Mouse (Mus musculus) urinary bladder, postnatal 36 days (tissue): ENCODE results near the gene Ndrg4.
"Not testable (repeated sequence)": the region's sequence is repeated elsewhere in the genome, so short reads cannot be mapped to it uniquely, and the experiment has no call there.

Experiments
- DNase-seq, 2 experiments: peaks; one replicate each; pipeline ENCODE4 v3.0.0; 2022; ENCODE audit warnings: low spot score in 2 of 2, mixed read lengths in 1 of 2

The Ndrg4 gene

DNA sequence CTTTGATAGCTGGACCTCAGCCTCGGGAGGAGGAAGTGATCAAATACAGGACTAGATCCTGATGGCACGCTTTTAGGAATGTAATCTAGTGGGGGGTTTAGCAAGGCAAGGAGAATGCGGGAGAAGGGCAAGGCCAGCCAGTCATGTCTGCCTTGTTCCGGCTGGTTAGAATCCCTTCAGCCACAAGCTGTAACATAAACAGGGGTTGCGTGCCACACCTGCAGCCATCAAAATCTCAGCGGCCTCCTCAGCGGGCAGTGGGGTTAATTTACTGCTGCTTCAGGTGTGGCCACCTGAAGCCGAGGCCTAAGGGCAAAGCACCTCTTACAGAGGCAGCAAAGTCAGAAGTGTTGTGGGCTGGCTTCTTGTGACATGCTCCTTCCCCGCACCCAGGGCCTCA, at the start of gene Ndrg4:
Gene Ndrg4, plus strand, starts transcription at position 350 of the 400 bp plus-strand sequence.
- no peak for DNase-seq

DNA sequence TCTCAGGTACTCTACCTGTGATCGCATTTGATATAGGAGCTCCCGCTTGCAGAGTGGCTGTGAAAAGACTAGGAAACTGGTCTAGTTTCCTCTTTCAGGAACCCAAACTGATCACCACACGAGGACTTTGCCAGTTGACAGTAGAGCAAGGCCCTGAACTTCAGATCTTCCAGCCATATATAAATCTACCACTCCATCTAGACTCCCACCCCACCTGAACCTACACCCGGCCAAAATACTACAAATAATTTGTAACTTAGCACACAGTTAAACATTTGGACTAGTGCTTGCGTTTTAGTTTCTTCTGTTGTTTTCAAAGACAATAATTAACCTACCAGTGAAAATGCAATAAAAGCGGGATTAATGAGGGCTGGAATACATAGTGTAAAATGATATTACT, 43.9 kb upstream of the Ndrg4 start:
- DNase-seq: no peak

DNA sequence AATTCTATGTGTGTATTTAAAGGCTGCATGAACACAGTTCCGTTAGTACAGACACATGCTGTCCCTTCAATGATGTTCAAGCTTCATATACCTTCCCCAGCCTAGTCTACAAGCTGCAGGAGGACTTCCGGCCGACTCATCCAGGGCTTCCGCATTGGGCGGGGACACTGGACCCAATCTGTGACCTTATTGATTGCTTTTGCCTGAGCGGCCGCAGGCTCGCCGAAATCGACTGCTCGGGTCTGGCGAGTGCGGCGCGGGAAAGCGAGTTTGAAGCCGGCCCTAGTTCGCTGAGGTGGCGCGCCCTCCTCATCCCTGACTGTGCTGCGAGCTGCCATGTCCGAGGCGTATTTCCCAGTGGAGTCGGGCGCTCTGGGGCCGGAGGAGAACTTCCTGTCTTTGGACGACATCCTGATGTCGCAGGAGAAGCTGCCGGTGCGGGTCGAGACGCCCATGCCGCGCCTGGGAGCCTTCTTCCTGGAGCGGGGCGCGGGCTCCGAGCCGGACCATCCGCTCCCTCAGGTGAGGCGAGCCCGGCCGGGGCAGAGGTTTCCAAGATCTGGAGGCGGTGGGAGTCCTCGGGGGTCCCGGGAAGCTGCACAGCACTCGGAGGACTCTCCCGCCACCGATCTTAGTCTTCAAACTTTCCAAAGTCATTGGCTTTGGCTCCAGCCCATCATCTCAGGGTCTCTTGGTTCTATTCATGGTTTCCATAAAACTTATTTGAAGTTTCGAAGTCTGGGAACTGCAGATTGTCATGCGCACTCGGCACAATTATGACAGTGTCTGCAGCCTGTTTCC, 43.3 kb upstream of the Ndrg4 start, which contains the start of gene Gins3:
Gene Gins3, plus strand, starts transcription at position 192 of the 801 bp plus-strand sequence.
- peak; percentile 94 for DNase-seq

DNA sequence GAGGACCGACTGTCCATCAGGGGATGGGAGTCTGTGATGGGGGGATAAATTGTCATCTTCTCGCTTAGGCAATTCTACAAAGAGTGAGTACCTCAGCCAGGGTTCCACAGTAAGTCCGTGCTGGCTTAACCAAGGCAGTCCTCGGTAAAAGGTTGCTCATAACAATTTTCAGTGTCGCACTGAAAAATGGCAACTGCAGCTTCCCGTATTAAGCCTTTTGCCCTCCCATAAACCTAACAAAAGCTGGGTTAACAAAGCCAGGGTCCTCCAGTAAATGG, 42.8 kb upstream of the Ndrg4 start:
- DNase-seq: no peak

DNA sequence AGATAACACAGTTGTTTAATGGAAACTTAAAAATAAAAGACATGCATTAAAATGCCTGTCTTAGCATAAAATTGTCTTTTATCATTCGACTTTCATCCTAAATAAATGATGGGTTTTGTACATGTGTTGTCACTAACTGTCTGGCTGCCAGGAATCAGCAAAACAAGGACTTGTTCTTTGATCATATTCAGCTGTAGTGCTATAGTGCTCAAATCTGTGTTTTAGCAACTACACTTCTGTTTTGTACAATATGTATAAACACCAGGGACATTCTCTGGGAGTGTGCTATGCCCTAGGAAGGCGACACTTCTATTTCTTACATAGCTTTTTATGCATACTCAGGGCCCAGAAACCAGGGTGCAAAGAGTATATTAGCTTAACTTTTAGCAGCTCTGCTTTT, 31.8 kb upstream of the Ndrg4 start:
- DNase-seq: no peak

DNA sequence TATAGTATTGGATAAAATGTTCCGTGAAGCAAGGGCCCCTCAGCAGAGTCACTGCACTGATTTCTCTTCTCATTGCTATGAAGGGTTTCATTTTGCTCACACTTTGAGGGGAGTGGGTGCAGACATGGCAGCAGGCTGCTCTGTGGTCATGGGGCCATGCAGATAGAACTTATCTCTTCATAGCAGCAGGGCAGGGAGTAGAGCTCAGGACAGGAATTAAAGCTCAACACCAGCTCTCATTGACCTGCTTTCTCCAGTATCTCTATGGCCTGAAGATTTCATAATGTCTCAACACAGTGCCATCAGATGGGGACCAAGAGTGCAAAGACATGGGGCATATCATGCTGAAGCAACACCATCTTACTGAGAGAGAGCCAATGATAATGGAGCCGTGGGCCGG, 28.5 kb upstream of the Ndrg4 start:
- no peak for DNase-seq

- no peak for DNase-seq
These were observed 23.4 kb upstream of the Ndrg4 start for GRCm38 (mm10) chr8:95653351-95653750.

GRCm38 (mm10) chr8:95655831-95656230, 20.9 kb upstream of the Ndrg4 start:
- DNase-seq: no peak

DNA sequence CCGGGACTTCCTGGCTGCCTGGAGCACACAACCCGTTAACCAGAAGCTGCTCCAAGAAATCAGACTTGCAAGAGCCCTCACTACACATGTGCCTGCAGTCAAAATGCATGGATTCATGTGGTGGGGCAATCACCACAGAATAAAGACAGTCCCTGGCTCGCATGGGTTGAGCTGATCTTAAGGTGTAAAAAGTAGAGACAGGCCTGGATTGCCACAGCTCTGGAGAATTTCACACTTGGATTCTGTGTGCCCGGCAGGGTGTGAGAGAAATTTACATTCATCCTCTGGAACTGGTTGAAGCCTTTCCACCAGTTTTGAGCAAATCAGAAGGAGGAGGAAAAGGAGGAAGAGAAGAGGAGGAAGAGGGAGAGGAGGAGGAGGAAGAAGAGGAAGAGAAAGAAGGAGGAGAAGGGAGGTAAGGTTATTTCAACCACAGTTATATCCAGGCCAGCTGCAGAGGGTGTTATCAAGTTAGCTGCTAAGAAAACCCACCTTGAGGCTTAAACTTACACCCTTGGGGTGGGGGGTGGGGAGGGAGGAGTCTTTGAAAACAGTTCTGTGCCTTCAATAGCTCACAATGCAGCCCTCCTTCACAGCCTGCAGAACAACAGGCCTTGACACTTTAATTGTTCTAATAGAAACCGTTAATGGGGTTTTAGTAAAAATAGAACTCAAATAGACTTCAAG, 20.3 kb upstream of the Ndrg4 start:
- DNase-seq: no peak

- DNase-seq: no peak
These were observed 19.3 kb upstream of the Ndrg4 start for GRCm38 (mm10) chr8:95657523-95657922.

- DNase-seq: no peak
These were observed 16.4 kb upstream of the Ndrg4 start for GRCm38 (mm10) chr8:95660334-95660882.

- DNase-seq: no peak
These were observed 15.7 kb upstream of the Ndrg4 start for GRCm38 (mm10) chr8:95661085-95661484.

DNA sequence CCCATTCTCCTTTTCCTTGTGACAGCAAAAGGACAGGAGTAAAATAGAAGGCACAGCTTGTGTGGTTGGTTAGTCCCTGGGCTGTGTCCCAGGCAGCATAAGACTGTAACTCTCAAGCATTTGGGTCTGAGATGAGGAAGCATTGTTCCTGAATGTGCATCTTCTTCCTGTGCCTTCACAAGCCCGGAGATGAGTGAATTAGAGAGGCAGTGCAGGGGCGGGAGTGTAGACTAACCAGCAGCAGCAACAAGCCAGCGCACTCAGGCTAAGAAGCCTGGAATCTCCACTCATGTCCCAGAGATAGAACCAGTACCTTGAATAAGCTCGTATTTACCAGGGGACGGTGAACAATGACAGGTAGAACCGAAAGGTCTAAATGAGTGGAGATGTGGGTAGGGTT, 15.2 kb upstream of the Ndrg4 start:
- no peak for DNase-seq

GRCm38 (mm10) chr8:95662885-95663598, 13.7 kb upstream of the Ndrg4 start:
- no peak for DNase-seq

DNA sequence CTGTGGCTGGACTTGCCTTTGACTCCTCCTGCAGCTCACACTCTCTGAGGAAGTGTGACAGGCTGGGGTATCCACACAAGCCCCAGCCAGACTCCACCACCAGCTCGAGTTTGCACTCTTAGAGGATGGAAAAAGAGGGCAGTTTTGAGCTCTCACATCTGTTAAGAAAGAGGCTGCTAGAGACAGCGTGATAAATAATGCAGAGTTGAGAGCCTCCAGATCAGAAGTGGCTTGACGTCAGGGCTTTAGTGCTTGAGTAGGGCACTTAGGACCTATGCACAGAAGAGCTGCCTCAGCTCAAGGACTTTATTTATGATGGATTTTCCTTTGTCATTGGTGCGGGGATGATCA, 13.2 kb upstream of the Ndrg4 start:
- DNase-seq: no peak

GRCm38 (mm10) chr8:95665813-95666452, 10.8 kb upstream of the Ndrg4 start:
- not testable (repeated sequence) for DNase-seq

- DNase-seq: no peak
These were observed 8.4 kb upstream of the Ndrg4 start for GRCm38 (mm10) chr8:95668163-95668958.

GRCm38 (mm10) chr8:95669967-95670366, 6.8 kb upstream of the Ndrg4 start:
- no peak for DNase-seq

GRCm38 (mm10) chr8:95671861-95672260, 4.9 kb upstream of the Ndrg4 start:
- DNase-seq: no peak

DNA sequence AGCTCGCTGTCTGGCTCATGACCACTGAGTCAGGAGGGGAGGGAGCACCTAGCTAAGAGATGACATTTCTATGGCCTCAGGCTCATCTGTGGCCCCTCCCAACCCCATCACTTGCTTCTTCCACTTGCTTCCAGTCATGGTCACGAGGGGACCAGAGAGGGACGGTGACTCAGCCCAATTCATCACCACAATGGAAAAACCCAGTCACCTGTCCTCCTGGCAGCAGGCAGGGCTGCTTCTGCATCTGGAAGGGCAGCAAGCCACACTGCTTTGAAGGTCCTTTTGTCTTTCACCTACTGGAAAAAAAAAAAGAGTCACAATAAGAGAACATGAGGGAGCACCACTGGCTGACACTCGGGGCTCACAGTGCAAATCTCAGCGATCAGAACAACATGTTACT, 4.0 kb upstream of the Ndrg4 start:
- DNase-seq: no peak

GRCm38 (mm10) chr8:95677591-95678023, 827 bp downstream of the Ndrg4 start:
- no peak for DNase-seq
